Mouse (Mus musculus) thymus, adult 2 months (tissue): ENCODE measurements around the gene Plekhd1.

Experiments
- CTCF ChIP-seq: fragments of 200-500 bp; IDR thresholded peaks from 2 replicates; pipeline ENCODE4 v1.5.1; 2012; ENCODE audit warnings: mild to moderate bottlenecking, control low read depth, low read length, moderate library complexity, borderline replicate concordance; ENCODE audit not compliant: control insufficient read depth, poor library complexity, insufficient read depth; ENCODE audit errors: extremely low read depth
- POLR2A ChIP-seq: fragments of 200-500 bp; IDR thresholded peaks from 2 replicates; pipeline ENCODE4 v1.6.1; 2012; ENCODE audit warnings: mild to moderate bottlenecking, low read length, control low read depth, moderate library complexity; ENCODE audit not compliant: control insufficient read depth, poor library complexity, insufficient read depth; ENCODE audit errors: extremely low read depth

- TF ChIP-seq CTCF, result no peak
- TF ChIP-seq POLR2A, result no peak
These were observed 70.6 kb downstream of the Plekhd1 start for GRCm38 (mm10) chr12:80762982-80763381.
